Mouse (Mus musculus) testis, adult 2 months (tissue): ENCODE data around the gene Nkx1-2.

Source experiments
- CTCF ChIP-seq: fragments of 200-500 bp; IDR thresholded peaks from 2 replicates; pipeline ENCODE4 v1.5.1; 2012; ENCODE audit warnings: low read depth, mild to moderate bottlenecking, inconsistent platforms, low read length, moderate library complexity; ENCODE audit not compliant: control insufficient read depth, insufficient read depth, insufficient replicate concordance
- POLR2A ChIP-seq: fragments of 200-500 bp; IDR thresholded peaks from 2 replicates; pipeline ENCODE4 v1.6.1; 2012; ENCODE audit warnings: low read depth, mild to moderate bottlenecking, inconsistent platforms, low read length, moderate library complexity; ENCODE audit not compliant: control insufficient read depth

- no peak for TF ChIP-seq CTCF
- TF ChIP-seq POLR2A, result no peak
These were observed 41.2 kb downstream of the Nkx1-2 start for GRCm38 (mm10) chr7:132558141-132558736.
